Mouse (Mus musculus) forebrain, embryonic 14.5 days (tissue): ENCODE measurements around the gene Ugt1a5. TPM values are rescaled to one million over a fixed set of nuclear protein-coding genes. Genes with fewer than 3 reads are reported as not detected.
"Not testable (repeated sequence)": the region's sequence is repeated elsewhere in the genome, so short reads cannot be mapped to it uniquely, and the experiment has no call there.

Experiments
- ATAC-seq: fragments of 200-750 bp; cut with Nextera tagmentation; 2 replicates; pipeline ENCODE4 v1.8.0; 2017; ENCODE audit warnings: mild to moderate bottlenecking, moderate library complexity
- DNase-seq: peaks from one replicate; pipeline ENCODE4 v3.0.0-alpha.2; 2015; ENCODE audit warnings: low spot score
- H3K27ac ChIP-seq: fragments of 300-500 bp; sonication (generic); 2 replicates; pipeline ENCODE4 v1.5.1; 2014; ENCODE audit warnings: low read depth, mild to moderate bottlenecking, control low read depth, low read length, moderate library complexity
- H3K27me3 ChIP-seq: fragments of 300-500 bp; sonication (generic); replicated peaks from 2 replicates; pipeline ENCODE4 v1.6.1; 2014; ENCODE audit warnings: low read length, control low read depth, mixed read lengths; ENCODE audit not compliant: control insufficient read depth, insufficient read depth
- H3K36me3 ChIP-seq: fragments of 300-500 bp; sonication (generic); 2 replicates; pipeline ENCODE4 v1.6.1; 2014; ENCODE audit warnings: low read length, control low read depth; ENCODE audit not compliant: control insufficient read depth, insufficient read depth
- H3K4me1 ChIP-seq: fragments of 300-500 bp; sonication (generic); 2 replicates; pipeline ENCODE4 v1.6.1; 2014; ENCODE audit warnings: antibody characterized with exemption, low read length, control low read depth; ENCODE audit not compliant: control insufficient read depth, insufficient read depth
- H3K4me2 ChIP-seq: fragments of 300-500 bp; sonication (generic); 2 replicates; pipeline ENCODE4 v1.6.1; 2014; ENCODE audit warnings: mild to moderate bottlenecking, control low read depth, low read length
- H3K4me3 ChIP-seq: fragments of 300-500 bp; sonication (generic); 2 replicates; pipeline ENCODE4 v1.5.1; 2014; ENCODE audit warnings: low read depth, low read length, control low read depth
- H3K9ac ChIP-seq: fragments of 300-500 bp; sonication (generic); 2 replicates; pipeline ENCODE4 v1.6.1; 2014; ENCODE audit warnings: mild to moderate bottlenecking, low read length, control low read depth, moderate library complexity
- H3K9me3 ChIP-seq: fragments of 300-500 bp; sonication (generic); replicated peaks from 2 replicates; pipeline ENCODE4 v1.6.1; 2016; ENCODE audit warnings: low read length, control low read depth, mixed read lengths; ENCODE audit not compliant: control insufficient read depth
- WGBS: fragments of 180-500 bp; shearing (Covaris S2); extraction: QIAGEN DNeasy Blood & Tissue Kit; methylation state at CpG from one replicate; pipeline ENCODE4 v1.1.7; 2014; 5-methylcytosine and 5-hydroxymethylcytosine counted together
- polyA plus RNA-seq: library from polyadenylated mRNA; unstranded; fragments of >200 nt; fragmentation: Nextera tagmentation; extraction: Ambion mirVana; gene quantifications from 2 replicates; pipeline ENCODE4 v1.2.1, GENCODE M21; 2014

The Ugt1a5 gene
- polyA plus RNA-seq, 1 experiment from 2014 or later, result not detected

DNA sequence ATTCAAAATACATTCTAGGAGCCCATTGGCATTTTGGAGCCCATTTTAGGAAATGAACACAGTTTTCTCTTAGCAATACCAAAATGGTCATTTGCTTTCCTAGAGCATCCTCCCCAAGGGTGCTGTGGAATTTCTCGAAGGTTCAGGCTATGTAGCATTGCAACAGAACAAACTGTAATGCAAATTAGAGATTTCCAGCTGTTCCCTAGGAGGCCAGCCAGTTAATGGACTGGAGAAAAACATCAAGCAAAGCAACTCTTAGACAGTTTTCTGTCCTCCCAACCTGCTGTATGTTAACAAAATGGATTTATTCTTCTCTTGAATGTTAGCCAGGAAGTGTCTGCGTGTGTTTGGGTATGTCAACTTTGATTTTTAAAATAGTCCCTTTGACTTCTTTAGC lies 29.2 kb upstream of the Ugt1a5 start:
- DNase-seq (no peak), ATAC-seq (no peak)
- no peaks in the 10 kb centered on the region for H3K36me3 ChIP-seq
- no peak overlapping the region for H3K4me2 ChIP-seq
- H3K4me1 ChIP-seq, result peaks cover 7% of the 10 kb centered on the region; the same call in 1 of the 2 replicates
- H3K9me3 ChIP-seq, result no peaks in the 10 kb centered on the region
- H3K27ac ChIP-seq, result no peak overlapping the region
- no peak overlapping the region for H3K4me3 ChIP-seq
- H3K9ac ChIP-seq, result no peak overlapping the region
- WGBS, result 78% methylated on average over 2 of the region's 2 CpGs
- no peaks in the 10 kb centered on the region for H3K27me3 ChIP-seq

DNA sequence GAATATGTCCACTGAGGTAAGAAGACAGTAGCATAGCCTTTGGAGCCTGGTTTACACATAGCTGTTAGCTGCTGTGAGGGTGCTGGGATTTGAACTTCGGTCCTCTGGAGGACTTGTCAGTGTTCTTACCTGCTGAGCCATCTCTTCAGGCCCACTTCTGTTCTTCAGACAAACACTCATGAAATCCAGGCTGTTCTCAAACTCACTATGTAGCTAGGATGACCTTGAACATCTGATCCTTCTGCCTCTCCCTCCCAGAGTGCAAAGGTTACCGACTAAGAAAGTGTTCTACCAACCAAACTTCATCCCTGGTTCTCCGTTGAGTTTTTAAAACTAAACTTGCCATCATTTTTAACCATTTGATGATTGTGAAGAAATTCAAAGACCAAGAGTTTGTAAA lies 28.5 kb upstream of the Ugt1a5 start:
- no peak overlapping the region for H3K4me2 ChIP-seq
- no peak overlapping the region for H3K4me3 ChIP-seq
- H3K4me1 ChIP-seq, result peaks cover 7% of the 10 kb centered on the region; the same call in 1 of the 2 replicates
- ATAC-seq (no peak), DNase-seq (no peak)
- H3K9me3 ChIP-seq, result no peaks in the 10 kb centered on the region
- WGBS, result 91% methylated on average over 3 of the region's 3 CpGs
- no peak overlapping the region for H3K27ac ChIP-seq
- H3K27me3 ChIP-seq, result no peaks in the 10 kb centered on the region
- no peak overlapping the region for H3K9ac ChIP-seq
- H3K36me3 ChIP-seq, result no peaks in the 10 kb centered on the region

DNA sequence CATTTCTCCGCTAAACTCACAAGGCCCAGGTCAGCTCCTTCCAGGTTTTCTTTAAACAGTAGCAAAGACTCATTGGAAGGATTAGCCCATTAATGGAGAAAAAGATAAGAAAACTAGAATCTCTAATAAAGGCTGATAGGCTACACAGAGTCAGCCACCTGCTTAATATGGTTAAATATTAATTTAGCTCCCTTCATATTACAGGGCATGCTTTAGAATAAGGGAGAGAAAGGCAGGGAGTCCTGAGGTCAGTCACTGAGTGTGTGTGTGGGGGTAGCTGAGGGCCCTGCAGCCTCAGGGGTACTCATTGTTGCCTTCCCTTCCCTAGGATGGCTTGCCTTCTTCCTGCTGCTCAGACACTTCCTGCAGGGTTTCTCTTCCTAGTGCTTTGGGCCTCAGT lies 27.7 kb upstream of the Ugt1a5 start:
- Histone ChIP-seq H3K9me3 (no peaks in the 10 kb centered on the region), H3K4me3 (no peak overlapping the region), H3K27ac (no peak overlapping the region), H3K9ac (no peak overlapping the region), H3K4me1 (peaks cover 7% of the 10 kb centered on the region; the same call in 1 of the 2 replicates), H3K36me3 (no peaks in the 10 kb centered on the region), H3K27me3 (no peaks in the 10 kb centered on the region), H3K4me2 (no peak overlapping the region)
- WGBS, result 86% methylated on average over 1 of the region's 1 CpGs
- DNase-seq (no peak), ATAC-seq (no peak)

DNA sequence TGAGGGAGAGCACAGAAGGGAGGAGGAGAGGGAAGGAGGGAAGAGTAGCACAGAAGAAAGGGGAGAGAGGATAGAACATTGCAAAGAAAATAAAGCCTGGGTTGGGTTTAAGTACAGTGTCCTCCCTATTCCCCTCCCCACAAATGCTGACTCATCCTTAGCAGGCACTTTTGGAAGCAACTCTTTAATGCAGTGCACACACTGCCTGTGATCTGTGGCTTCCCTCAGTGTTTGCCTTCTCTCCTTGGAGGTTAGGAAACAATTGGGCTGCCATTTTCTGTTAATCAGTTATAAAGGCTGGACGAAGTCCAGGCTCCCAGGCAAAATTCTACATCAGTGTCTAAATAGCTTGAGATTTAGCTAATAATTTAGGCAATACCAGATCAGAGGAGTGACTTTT lies 25.3 kb upstream of the Ugt1a5 start:
- H3K4me2 ChIP-seq, H3K9ac ChIP-seq, H3K4me1 ChIP-seq, H3K36me3 ChIP-seq, H3K4me3 ChIP-seq, H3K9me3 ChIP-seq, H3K27ac ChIP-seq, DNase-seq, H3K27me3 ChIP-seq, ATAC-seq: not testable (repeated sequence)
- WGBS, result 33% methylated on average over 1 of the region's 1 CpGs

DNA sequence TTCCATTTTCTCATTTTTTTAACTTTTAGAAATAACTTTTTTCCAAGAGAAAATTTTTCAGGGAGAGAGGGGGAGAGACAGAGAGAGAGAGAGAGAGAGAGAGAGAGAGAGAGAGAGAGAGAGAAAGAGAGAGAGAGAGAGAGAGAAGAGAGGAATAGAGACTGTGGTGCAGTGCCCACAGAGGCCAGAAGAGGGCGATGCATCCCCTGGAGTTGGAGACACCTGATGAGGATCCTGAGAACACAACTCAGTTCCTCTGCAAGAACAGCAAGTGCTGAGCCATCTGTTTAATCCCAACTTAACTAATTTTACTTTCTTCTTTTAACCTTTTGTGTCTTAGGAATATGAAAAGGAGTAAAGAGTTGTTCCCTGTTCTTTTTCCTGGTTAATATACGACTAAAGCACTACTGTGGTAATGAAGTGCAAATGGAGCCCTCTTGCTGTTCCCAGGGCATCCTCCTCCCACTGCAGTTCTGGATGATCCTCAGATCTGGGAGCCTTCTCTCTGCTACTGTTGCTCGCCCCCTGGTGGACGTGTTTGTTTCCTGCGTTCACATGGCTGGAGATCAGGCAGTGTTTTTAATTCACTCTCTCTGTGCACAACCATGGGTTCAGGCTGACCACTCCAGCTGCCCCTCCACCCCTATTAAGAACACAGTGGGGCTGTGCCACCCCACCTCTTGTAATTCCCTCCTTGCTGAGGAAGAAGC lies 21.7 kb upstream of the Ugt1a5 start:
- not testable (repeated sequence) for H3K4me2 ChIP-seq, ATAC-seq, H3K9me3 ChIP-seq, H3K27ac ChIP-seq, H3K4me3 ChIP-seq, H3K4me1 ChIP-seq, H3K9ac ChIP-seq, H3K36me3 ChIP-seq, H3K27me3 ChIP-seq
- DNase-seq, result peak; percentile 6
- WGBS, result 0% methylated on average over 4 of the region's 5 CpGs

DNA sequence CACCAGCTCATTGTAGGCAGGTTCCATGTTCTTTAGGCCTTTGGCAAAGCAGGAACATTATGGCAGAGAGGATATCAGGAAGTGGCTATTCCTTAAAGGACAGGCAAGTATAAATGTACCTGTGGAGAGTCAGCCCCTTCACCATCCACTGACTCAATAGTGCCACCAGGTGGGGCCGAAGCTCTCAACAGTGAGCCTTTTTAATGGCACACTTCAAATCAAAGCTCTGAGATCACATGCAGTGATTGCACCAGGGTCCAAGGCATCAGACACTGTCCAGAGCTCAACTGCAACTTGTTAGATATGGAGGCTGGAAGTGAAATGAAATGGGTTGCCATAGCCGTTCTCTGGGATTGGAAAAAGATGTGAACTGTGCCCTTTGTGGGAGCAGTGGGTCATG lies 20.5 kb upstream of the Ugt1a5 start:
- not testable (repeated sequence) for H3K36me3 ChIP-seq, ATAC-seq

DNA sequence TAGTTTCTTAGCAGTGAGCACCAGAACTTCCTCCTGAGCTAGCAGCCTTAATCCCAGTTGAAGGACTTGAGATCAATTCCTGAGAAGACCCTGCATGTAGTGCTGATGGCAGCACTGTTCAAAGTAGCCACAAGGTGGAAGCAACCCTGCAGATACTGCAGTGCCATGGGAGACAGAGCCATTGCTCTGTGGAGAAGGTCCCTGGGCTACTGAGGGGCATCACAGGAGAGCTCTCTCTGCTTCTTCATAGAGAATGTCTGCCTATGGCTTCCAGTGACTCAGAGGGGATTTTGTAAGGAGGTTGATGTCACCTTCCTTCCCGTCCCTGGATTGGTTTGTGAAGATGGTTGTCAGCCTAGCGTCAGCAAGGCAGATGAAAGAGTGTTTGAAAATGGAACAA lies 15.7 kb upstream of the Ugt1a5 start:
- H3K9ac ChIP-seq, result not testable (repeated sequence)

More for the DNA sequence above, 20.5 kb upstream of the Ugt1a5 start:
- not testable (repeated sequence) for H3K27ac ChIP-seq, H3K27me3 ChIP-seq, H3K4me2 ChIP-seq, H3K9me3 ChIP-seq, H3K9ac ChIP-seq, H3K4me1 ChIP-seq, H3K4me3 ChIP-seq
- 71% methylated on average over 2 of the region's 2 CpGs for WGBS
- peak; percentile 14 for DNase-seq

DNA sequence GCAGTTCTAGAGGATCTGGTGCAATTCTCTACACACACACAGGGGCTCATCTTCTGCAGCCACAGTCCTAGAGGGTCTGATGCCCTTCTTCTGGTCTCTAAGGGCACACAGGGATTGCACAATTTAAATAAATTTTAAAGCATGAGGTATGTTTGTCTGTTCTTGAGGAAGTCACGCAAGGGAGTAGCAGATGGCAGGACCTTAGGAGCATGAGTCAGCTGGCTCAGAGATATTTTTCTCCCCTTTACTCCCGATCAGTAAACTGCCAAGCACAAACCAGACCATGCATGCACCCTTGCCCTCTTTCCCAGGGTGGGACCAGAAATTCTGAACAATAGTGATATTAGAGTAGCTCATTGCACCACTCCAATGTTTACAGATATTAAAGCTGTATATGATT lies 7.4 kb upstream of the Ugt1a5 start:
- no peak for DNase-seq
- WGBS, result 90% methylated on average over 2 of the region's 2 CpGs
- no peak for ATAC-seq
- H3K4me2 ChIP-seq, result no peak overlapping the region
- no peak overlapping the region for H3K27ac ChIP-seq
- H3K4me1 ChIP-seq, result no peaks in the 10 kb centered on the region
- H3K27me3 ChIP-seq, result no peaks in the 10 kb centered on the region
- H3K9ac ChIP-seq, result no peak overlapping the region
- no peaks in the 10 kb centered on the region for H3K9me3 ChIP-seq
- H3K36me3 ChIP-seq, result no peaks in the 10 kb centered on the region
- H3K4me3 ChIP-seq, result no peak overlapping the region

More for the DNA sequence above, 15.7 kb upstream of the Ugt1a5 start:
- not testable (repeated sequence) for H3K27ac ChIP-seq, H3K27me3 ChIP-seq, H3K4me3 ChIP-seq, H3K4me1 ChIP-seq, H3K4me2 ChIP-seq, H3K9me3 ChIP-seq, H3K36me3 ChIP-seq, DNase-seq, ATAC-seq
- 67% methylated on average over 2 of the region's 2 CpGs for WGBS

DNA sequence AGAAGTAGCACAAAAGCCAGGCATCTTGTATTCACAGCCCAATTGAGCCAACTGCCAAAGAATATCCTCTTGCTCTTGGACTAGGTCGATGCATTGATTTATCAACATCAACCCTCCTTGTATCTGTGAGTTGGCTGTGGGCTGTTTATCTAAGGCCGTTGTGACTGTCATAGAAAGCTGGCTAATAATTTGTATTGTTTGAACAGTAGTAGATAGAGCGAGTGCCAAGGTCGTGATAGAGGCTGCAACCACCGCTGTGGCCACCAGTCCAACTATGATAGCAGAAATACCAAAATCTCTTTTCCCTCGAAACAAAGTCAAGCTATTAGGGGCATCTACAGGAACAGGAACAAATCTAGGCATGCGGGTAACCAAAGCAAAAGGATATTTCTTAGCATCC lies 6.4 kb downstream of the Ugt1a5 start:
- H3K9ac ChIP-seq, H3K4me2 ChIP-seq, H3K27me3 ChIP-seq, H3K27ac ChIP-seq, H3K9me3 ChIP-seq, ATAC-seq, H3K36me3 ChIP-seq, H3K4me3 ChIP-seq, H3K4me1 ChIP-seq, DNase-seq: not testable (repeated sequence)
- 91% methylated on average over 5 of the region's 7 CpGs for WGBS
